Mouse (Mus musculus) liver, embryonic 13.5 days (tissue): ENCODE results near the gene Shc2. TPM values are rescaled to one million over a fixed set of nuclear protein-coding genes. Genes with fewer than 3 reads are reported as not detected.

Source experiments
- ATAC-seq: fragments of 200-750 bp; cut with Nextera tagmentation; 2 replicates; pipeline ENCODE4 v1.8.0; 2017; ENCODE audit warnings: low read depth, mild to moderate bottlenecking, moderate number of reproducible peaks, moderate library complexity
- DNase-seq: peaks from one replicate; pipeline ENCODE4 v3.0.0; 2022
- H3K27ac ChIP-seq: fragments of 300-500 bp; sonication (generic); 2 replicates; pipeline ENCODE4 v1.5.1; 2015; ENCODE audit warnings: moderate library complexity, mild to moderate bottlenecking, inconsistent platforms
- H3K27me3 ChIP-seq: fragments of 300-500 bp; sonication (generic); 2 replicates; pipeline ENCODE4 v1.6.1; 2015; ENCODE audit warnings: mild to moderate bottlenecking, inconsistent platforms
- H3K36me3 ChIP-seq: fragments of 300-500 bp; sonication (generic); 2 replicates; pipeline ENCODE4 v1.6.1; 2015; ENCODE audit warnings: mild to moderate bottlenecking, inconsistent platforms
- H3K4me1 ChIP-seq: fragments of 300-500 bp; sonication (generic); replicated peaks from 2 replicates; pipeline ENCODE4 v1.6.1; 2015; ENCODE audit warnings: inconsistent platforms
- H3K4me2 ChIP-seq: fragments of 300-500 bp; sonication (generic); 2 replicates; pipeline ENCODE4 v1.6.1; 2015; ENCODE audit warnings: inconsistent platforms, mild to moderate bottlenecking, moderate library complexity
- H3K4me3 ChIP-seq: fragments of 300-500 bp; sonication (generic); replicated peaks from 2 replicates; pipeline ENCODE4 v1.5.1; 2015; ENCODE audit warnings: mild to moderate bottlenecking, inconsistent platforms
- H3K9ac ChIP-seq: fragments of 300-500 bp; sonication (generic); 2 replicates; pipeline ENCODE4 v1.6.1; 2015; ENCODE audit warnings: mild to moderate bottlenecking, inconsistent platforms
- H3K9me3 ChIP-seq: fragments of 300-500 bp; sonication (generic); replicated peaks from 2 replicates; pipeline ENCODE4 v1.6.1; 2016; ENCODE audit warnings: inconsistent platforms
- WGBS: fragments of 180-500 bp; shearing (Covaris S2); methylation state at CpG from one replicate; pipeline ENCODE4 v1.1.7; 2015; ENCODE audit not compliant: insufficient replicate concordance; 5-methylcytosine and 5-hydroxymethylcytosine counted together
- polyA plus RNA-seq: library from polyadenylated mRNA; unstranded; fragments of >200 nt; fragmentation: Nextera tagmentation; extraction: Ambion mirVana; gene quantifications from 2 replicates; pipeline ENCODE4 v1.2.1, GENCODE M21; 2015

The Shc2 gene
- polyA plus RNA-seq, 1 experiment from 2014 or later: 0.28 TPM

DNA sequence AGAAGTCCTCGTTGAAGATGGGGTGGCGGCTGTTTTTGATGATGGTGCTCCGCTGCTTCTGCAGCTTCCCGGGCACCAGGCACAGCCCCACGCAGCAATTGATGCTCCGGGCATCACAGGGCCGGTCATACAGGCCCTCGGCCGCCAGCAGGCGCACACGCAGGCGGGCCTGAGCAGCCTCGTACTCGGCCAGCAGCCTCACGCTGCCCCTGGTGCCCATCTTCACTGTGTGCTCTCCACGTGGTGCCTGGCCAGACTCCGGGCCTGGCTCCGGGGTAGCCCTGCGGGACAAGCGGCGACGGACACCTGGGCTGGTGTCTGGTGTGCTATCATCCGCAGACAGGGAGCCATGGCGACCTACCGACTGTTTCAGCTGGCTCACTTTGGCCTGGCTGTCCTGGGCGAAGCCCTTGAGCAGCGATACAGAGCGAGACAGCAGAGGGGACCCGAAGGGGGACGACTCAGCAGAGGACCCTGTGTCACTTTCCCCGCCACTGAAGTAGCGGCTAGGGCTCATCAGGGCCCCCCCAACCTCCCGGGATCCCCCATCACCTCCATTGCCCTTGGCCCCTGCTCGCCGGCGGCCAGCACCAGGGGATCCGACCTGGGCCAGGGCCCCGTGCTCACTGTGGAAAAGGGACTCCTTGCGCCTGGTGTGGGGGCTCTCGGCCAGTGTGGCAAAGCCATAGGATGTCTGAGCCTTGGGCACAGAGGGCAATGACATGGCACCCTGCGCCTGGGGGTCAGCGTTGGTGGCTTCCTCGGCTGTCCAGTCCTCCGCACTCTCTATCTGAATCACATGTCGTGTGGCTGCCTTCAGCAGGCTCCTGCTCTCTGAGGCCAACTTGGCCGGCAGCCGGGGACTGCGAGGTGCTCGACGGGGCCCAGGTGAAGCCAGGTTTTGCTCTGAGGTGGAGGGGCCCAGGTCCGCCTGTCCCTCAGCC, 25.3 kb downstream of the Shc2 start:
- Histone ChIP-seq H3K9me3 (no peaks in the 10 kb centered on the region), H3K27me3 (peaks cover 63% of the 10 kb centered on the region), H3K27ac (no peak overlapping the region), H3K9ac (no peak overlapping the region), H3K4me2 (no peak overlapping the region), H3K36me3 (no peaks in the 10 kb centered on the region), H3K4me1 (peaks cover 18% of the 10 kb centered on the region), H3K4me3 (no peak overlapping the region)
- 10% methylated on average over 51 of the region's 51 CpGs for WGBS
- ATAC-seq (no peak), DNase-seq (no peak)

DNA sequence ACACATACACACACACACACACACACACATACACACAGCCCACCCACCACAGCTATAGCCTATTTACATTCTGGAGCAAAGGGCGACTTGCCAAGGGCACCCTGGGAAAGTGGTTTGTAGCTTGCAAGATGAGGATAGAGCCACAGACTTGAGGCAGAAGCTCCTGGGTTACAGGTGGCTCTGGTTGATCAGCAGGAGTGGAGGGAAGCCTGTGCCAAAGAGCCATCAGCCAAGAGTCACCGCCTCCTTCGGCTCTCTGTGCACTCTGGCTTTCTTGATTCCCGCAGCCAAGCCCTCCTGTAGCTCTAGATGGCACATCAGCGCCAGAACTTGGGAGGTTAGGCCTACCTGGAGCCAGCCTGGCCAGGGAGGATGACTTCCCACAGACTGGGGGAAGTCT, 26.4 kb downstream of the Shc2 start:
- H3K27ac ChIP-seq: no peak overlapping the region
- DNase-seq (no peak), ATAC-seq (no peak)
- peaks cover 59% of the 10 kb centered on the region for H3K27me3 ChIP-seq
- peaks cover 18% of the 10 kb centered on the region for H3K4me1 ChIP-seq
- H3K9ac ChIP-seq: no peak overlapping the region
- no peak overlapping the region for H3K4me2 ChIP-seq
- no peaks in the 10 kb centered on the region for H3K9me3 ChIP-seq
- H3K4me3 ChIP-seq: no peak overlapping the region
- no peaks in the 10 kb centered on the region for H3K36me3 ChIP-seq
- whole genome bisulfite sequencing: 28% methylated on average over 5 of the region's 5 CpGs

DNA sequence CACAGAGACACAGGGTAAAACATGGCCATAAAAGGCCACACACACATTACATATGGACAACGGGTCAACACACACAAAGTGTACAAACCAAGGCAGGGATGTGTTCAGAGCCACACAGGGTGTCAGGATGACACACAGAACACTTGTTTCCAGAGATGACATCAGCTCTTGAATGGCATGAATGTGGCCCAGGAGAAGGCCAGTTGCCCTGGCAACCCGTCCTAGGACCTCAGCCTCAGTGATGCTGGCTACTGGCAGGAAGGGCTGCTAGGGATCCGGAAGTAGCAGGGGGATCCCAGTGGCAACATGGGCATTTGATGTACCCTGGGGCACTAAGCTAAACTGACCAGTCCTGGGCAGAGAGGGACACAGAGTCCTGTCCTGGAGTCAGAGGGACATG, 28.4 kb downstream of the Shc2 start:
- Histone ChIP-seq H3K4me2 (no peak overlapping the region), H3K9ac (no peak overlapping the region), H3K27ac (no peak overlapping the region), H3K9me3 (no peaks in the 10 kb centered on the region), H3K4me1 (peaks cover 18% of the 10 kb centered on the region), H3K27me3 (peaks cover 49% of the 10 kb centered on the region), H3K36me3 (no peaks in the 10 kb centered on the region), H3K4me3 (no peak overlapping the region)
- ATAC-seq (no peak), DNase-seq (no peak)
- WGBS: 60% methylated on average over 3 of the region's 3 CpGs

GRCm38 (mm10) chr10:79607892-79608291, 29.8 kb downstream of the Shc2 start:
- peaks cover 35% of the 10 kb centered on the region for H3K27me3 ChIP-seq
- no peak overlapping the region for H3K27ac ChIP-seq
- no peak overlapping the region for H3K4me3 ChIP-seq
- 36% methylated on average over 2 of the region's 2 CpGs for WGBS
- H3K4me2 ChIP-seq: no peak overlapping the region
- H3K36me3 ChIP-seq: no peaks in the 10 kb centered on the region
- ATAC-seq (no peak), DNase-seq (no peak)
- H3K9ac ChIP-seq: no peak overlapping the region
- H3K9me3 ChIP-seq: no peaks in the 10 kb centered on the region
- peaks cover 10% of the 10 kb centered on the region for H3K4me1 ChIP-seq

- H3K9me3 ChIP-seq: no peaks in the 10 kb centered on the region
- DNase-seq: no peak
- whole genome bisulfite sequencing: 44% methylated on average over 4 of the region's 4 CpGs
Measured at GRCm38 (mm10) chr10:79606537-79606936, 31.2 kb downstream of the Shc2 start.

GRCm38 (mm10) chr10:79597936-79598230, 39.8 kb downstream of the Shc2 start:
- 66% methylated on average over 4 of the region's 4 CpGs for WGBS
- Histone ChIP-seq H3K27ac (no peak overlapping the region), H3K9ac (no peak overlapping the region), H3K9me3 (no peaks in the 10 kb centered on the region), H3K36me3 (no peaks in the 10 kb centered on the region), H3K4me3 (no peak overlapping the region), H3K27me3 (0 out of 2 replicates have a peak, but pooled peaks cover 2% of the 10 kb centered on the region), H3K4me2 (no peak overlapping the region), H3K4me1 (no peaks in the 10 kb centered on the region)
- DNase-seq: no peak
- ATAC-seq: no peak

More at GRCm38 (mm10) chr10:79606537-79606936, 31.2 kb downstream of the Shc2 start:
- H3K27ac ChIP-seq: no peak overlapping the region
- H3K4me2 ChIP-seq: no peak overlapping the region
- no peaks in the 10 kb centered on the region for H3K36me3 ChIP-seq
- peaks cover 21% of the 10 kb centered on the region for H3K27me3 ChIP-seq
- H3K9ac ChIP-seq: no peak overlapping the region
- ATAC-seq: no peak
- no peak overlapping the region for H3K4me3 ChIP-seq
- H3K4me1 ChIP-seq: no peaks in the 10 kb centered on the region

DNA sequence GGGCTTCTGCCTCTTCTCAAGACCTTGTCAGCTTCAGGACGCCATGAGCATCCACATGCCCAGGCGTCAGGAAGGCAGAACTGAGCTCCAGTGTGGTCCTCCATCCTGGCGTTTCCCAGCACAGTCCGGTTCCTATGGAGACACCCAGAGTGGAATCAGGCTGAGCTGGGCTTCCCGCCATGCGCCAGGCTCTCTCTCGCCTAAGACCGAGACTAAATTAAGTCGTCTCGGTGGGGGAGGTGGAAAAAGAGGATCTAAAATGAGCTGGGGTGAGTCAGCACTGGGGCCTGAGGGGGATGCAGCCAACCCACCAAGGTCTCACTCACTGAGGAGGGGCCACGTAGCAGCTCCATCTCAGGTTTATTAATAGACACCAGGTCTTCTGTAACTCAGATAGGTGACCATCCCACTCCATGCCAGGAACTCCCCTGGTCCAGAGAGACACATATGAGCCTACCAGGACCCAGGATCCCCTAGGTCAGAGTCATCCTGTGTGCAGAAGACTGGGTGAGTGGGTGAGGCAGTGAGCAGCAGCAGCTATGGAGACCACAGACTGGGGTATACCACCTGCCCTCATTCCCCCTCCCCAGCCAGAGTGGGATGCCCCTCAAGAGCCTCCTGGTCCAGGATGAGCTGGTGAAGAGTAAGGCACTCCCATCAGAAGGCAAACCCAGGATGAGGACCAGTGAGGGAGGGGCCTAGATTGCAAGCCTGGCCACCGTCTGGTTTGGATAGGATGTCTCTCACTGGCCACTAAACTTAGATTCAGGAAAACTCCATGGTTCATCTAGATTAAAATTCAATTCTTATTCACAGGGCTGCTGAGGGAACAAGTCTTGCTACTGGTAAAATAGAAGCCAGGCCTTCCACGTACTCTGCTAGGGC, 40.4 kb downstream of the Shc2 start:
- Histone ChIP-seq H3K9ac (no peak overlapping the region), H3K9me3 (no peaks in the 10 kb centered on the region), H3K27ac (no peak overlapping the region), H3K4me1 (no peaks in the 10 kb centered on the region), H3K36me3 (no peaks in the 10 kb centered on the region), H3K4me2 (no peak overlapping the region), H3K4me3 (no peak overlapping the region), H3K27me3 (0 out of 2 replicates have a peak, but pooled peaks cover 2% of the 10 kb centered on the region)
- 22% methylated on average over 13 of the region's 13 CpGs for WGBS
- ATAC-seq (0 out of 2 replicates have a peak, but pooled peaks have one; percentile 15), DNase-seq (no peak)

- Histone ChIP-seq H3K27me3 (0 out of 2 replicates have a peak, but pooled peaks cover 2% of the 10 kb centered on the region), H3K27ac (no peak overlapping the region), H3K4me2 (no peak overlapping the region), H3K36me3 (no peaks in the 10 kb centered on the region), H3K4me1 (no peaks in the 10 kb centered on the region), H3K9ac (no peak overlapping the region), H3K4me3 (no peak overlapping the region), H3K9me3 (no peaks in the 10 kb centered on the region)
- no peak for DNase-seq
- ATAC-seq: no peak
- WGBS: 45% methylated on average over 8 of the region's 8 CpGs
Measured at GRCm38 (mm10) chr10:79595590-79595929, 42.2 kb downstream of the Shc2 start.

GRCm38 (mm10) chr10:79594872-79595589, 42.7 kb downstream of the Shc2 start:
- H3K4me2 ChIP-seq: no peak overlapping the region
- no peaks in the 10 kb centered on the region for H3K4me1 ChIP-seq
- DNase-seq (no peak), ATAC-seq (no peak)
- H3K9me3 ChIP-seq: no peaks in the 10 kb centered on the region
- no peak overlapping the region for H3K27ac ChIP-seq
- WGBS: 13% methylated on average over 17 of the region's 17 CpGs
- no peak overlapping the region for H3K9ac ChIP-seq
- no peaks in the 10 kb centered on the region for H3K36me3 ChIP-seq
- H3K4me3 ChIP-seq: no peak overlapping the region
- 0 out of 2 replicates have a peak, but pooled peaks cover 2% of the 10 kb centered on the region for H3K27me3 ChIP-seq

- H3K4me3 ChIP-seq: no peak overlapping the region
- no peak overlapping the region for H3K27ac ChIP-seq
- WGBS: 22% methylated on average over 6 of the region's 6 CpGs
- H3K36me3 ChIP-seq: no peaks in the 10 kb centered on the region
- H3K4me1 ChIP-seq: no peaks in the 10 kb centered on the region
- H3K9me3 ChIP-seq: no peaks in the 10 kb centered on the region
- no peak overlapping the region for H3K9ac ChIP-seq
- no peak for DNase-seq
- H3K4me2 ChIP-seq: no peak overlapping the region
- no peak for ATAC-seq
- 0 out of 2 replicates have a peak, but pooled peaks cover 2% of the 10 kb centered on the region for H3K27me3 ChIP-seq
Measured at GRCm38 (mm10) chr10:79594111-79594510, 43.6 kb downstream of the Shc2 start.

DNA sequence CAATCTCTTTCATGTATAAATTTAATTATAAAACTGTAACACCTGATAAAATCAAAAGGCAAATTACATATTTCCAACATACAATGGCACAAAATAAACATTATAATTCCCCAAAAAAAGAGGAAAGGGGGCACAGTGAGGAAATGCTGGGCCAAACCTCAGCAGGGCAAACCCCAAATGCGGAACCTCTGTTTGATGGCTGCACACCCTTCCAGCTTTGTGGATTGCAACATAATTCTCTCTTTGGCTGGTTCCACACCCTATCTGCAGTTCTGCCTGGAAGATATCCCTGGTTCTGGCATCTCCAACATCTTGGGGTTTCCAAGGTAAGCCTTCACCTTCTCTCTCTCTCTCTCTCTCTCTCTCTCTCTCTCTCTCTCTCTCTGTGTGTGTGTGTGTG, 47.0 kb downstream of the Shc2 start:
- ATAC-seq (no peak), DNase-seq (no peak)
- Histone ChIP-seq H3K27me3 (no peaks in the 10 kb centered on the region), H3K9me3 (no peaks in the 10 kb centered on the region), H3K9ac (no peak overlapping the region), H3K4me2 (no peak overlapping the region), H3K4me1 (no peaks in the 10 kb centered on the region), H3K4me3 (no peak overlapping the region), H3K36me3 (no peaks in the 10 kb centered on the region), H3K27ac (no peak overlapping the region)
- WGBS: 72% methylated on average over 1 of the region's 1 CpGs
